Mouse (Mus musculus): ENCODE data around the gene Ssbp2. TPM values are rescaled to one million over a fixed set of nuclear protein-coding genes. Genes with fewer than 3 reads are reported as not detected.

Gene Ssbp2
- total and polyA plus RNA-seq, 3 experiments = 12.6 to 38.4 TPM; not detected in 1

DNA sequence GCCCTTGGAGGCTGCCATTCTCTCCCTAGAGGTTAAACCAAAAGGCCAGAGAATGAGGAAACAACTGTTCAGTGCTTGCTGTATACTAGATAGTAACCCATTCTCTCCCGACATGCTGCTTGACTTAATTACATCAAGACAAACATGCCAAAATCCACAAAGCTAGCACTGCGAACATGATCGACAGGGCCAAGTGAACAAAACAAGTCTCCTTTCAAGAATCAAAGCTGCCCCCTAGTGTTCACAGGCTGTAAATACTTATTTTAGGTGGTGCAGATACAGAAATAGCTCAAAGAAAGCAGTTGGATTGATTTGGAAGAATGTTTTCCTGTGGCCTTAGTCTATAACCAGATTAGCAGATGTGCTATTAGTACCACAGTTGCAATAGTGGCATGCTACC lies 236.9 kb downstream of the Ssbp2 start:
- Histone ChIP-seq H3K27me3 (ENCODE audit: control insufficient read depth in 1 of 2, insufficient read depth in 2 of 2, low read length in 2 of 2) (no peaks in the 10 kb centered on the region), H3K4me3 (ENCODE audit: control insufficient read depth in 1 of 2, insufficient read depth in 1 of 2, low read depth in 2 of 2, low read length in 2 of 2) (no peak overlapping the region), H3K36me3 (ENCODE audit: control insufficient read depth in 1 of 2, insufficient read depth in 2 of 2, low read length in 2 of 2) (peaks cover 0 to 8% of the 10 kb centered on the region in 2 experiments; a peak in 2 of 4 replicates), H3K27ac (ENCODE audit: control insufficient read depth, low read depth, low read length) (no peak overlapping the region), H3K9ac (ENCODE audit: control insufficient read depth, low read depth, low read length, poor library complexity, severe bottlenecking) (no peak overlapping the region), H3K9me3 (replicated peaks; ENCODE audit: insufficient read depth, low read length) (no peaks in the 10 kb centered on the region), H3K4me1 (ENCODE audit: control insufficient read depth in 1 of 2, insufficient read depth in 2 of 2, low read length in 2 of 2) (peaks cover 3 to 8% of the 10 kb centered on the region in 2 experiments; a peak in 2 of 4 replicates), H3K79me2 (ENCODE audit: control insufficient read depth, insufficient read depth, low read length, poor library complexity) (no peaks in the 10 kb centered on the region)
- DNase-seq (ENCODE audit: low read depth, low spot score) = peak; percentile 73
- TF ChIP-seq SMC3 (IDR thresholded peaks at IDR 0.05; ENCODE audit: low read depth, low read length) (peak; percentile 83), ZKSCAN1 (IDR thresholded peaks at IDR 0.05; ENCODE audit: low read depth, low read length) (no peak), CTCF (IDR thresholded peaks at IDR 0.05 in 2 of 3, conservative IDR thresholded peaks at IDR 0.05 in 1 of 3; ENCODE audit: control insufficient read depth in 1 of 3, insufficient read depth in 1 of 3, low read depth in 2 of 3, low read length in 3 of 3, poor library complexity in 1 of 3, severe bottlenecking in 1 of 3) (peak; percentile 32 to 77 (median 60)), RCOR1 (IDR thresholded peaks at IDR 0.05; ENCODE audit: low read depth, low read length) (no peak), SIN3A (IDR thresholded peaks at IDR 0.05; ENCODE audit: low read length) (0 out of 2 replicates have a peak, but pooled peaks have one; percentile 21), RAD21 (IDR thresholded peaks at IDR 0.05; ENCODE audit: low read depth, low read length) (peak; percentile 86), MAFK (IDR thresholded peaks at IDR 0.05; ENCODE audit: borderline replicate concordance, low read depth, low read length) (no peak), USF1 (IDR thresholded peaks at IDR 0.05; ENCODE audit: low read depth, low read length) (no peak), ZC3H11A (IDR thresholded peaks at IDR 0.05; ENCODE audit: low read depth, low read length) (peak; percentile 79), NRF1 (IDR thresholded peaks at IDR 0.05; ENCODE audit: insufficient read depth, low read depth, low read length, poor library complexity, severe bottlenecking) (no peak)

DNA sequence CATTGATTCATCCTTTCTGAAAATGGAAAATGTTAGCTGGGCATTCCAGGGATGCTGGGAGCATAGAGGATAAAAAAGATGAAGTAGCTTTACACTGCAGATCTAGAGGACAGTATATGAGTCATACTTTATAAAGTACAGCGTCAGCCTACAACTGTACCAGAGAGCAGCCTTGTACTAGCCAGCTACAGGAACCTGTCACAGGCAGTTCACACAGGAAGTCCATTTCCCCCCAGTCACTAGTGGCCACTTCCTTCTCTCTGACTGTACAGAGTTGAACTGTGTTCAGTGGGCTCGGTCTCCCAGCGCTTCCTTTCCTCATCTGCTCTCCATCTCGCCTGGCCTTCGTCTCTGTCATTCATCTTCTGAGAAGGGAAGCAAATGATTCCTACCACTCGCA lies 242.3 kb downstream of the Ssbp2 start:
- Histone ChIP-seq H3K4me3 (ENCODE audit: control insufficient read depth in 1 of 2, insufficient read depth in 1 of 2, low read depth in 2 of 2, low read length in 2 of 2) (no peak overlapping the region), H3K79me2 (ENCODE audit: control insufficient read depth, insufficient read depth, low read length, poor library complexity) (no peaks in the 10 kb centered on the region), H3K27me3 (ENCODE audit: control insufficient read depth in 1 of 2, insufficient read depth in 2 of 2, low read length in 2 of 2) (no peaks in the 10 kb centered on the region), H3K9me3 (replicated peaks; ENCODE audit: insufficient read depth, low read length) (no peaks in the 10 kb centered on the region), H3K4me1 (ENCODE audit: control insufficient read depth in 1 of 2, insufficient read depth in 2 of 2, low read length in 2 of 2) (peaks cover 3 to 9% of the 10 kb centered on the region in 2 experiments; a peak in 1 of 4 replicates), H3K27ac (ENCODE audit: control insufficient read depth, low read depth, low read length) (no peak overlapping the region), H3K9ac (ENCODE audit: control insufficient read depth, low read depth, low read length, poor library complexity, severe bottlenecking) (no peak overlapping the region), H3K36me3 (ENCODE audit: control insufficient read depth in 1 of 2, insufficient read depth in 2 of 2, low read length in 2 of 2) (peaks cover 0 to 8% of the 10 kb centered on the region in 2 experiments; a peak in 2 of 4 replicates)
- TF ChIP-seq MAZ (IDR thresholded peaks at IDR 0.05; ENCODE audit: low read depth, low read length) = no peak
- no peak for TF ChIP-seq MEF2A (IDR thresholded peaks at IDR 0.05; ENCODE audit: extremely low read depth, insufficient replicate concordance, low read depth, low read length, poor library complexity, severe bottlenecking)
- TF ChIP-seq CHD2 (IDR thresholded peaks at IDR 0.05; ENCODE audit: low read length) = no peak
- no peak for TF ChIP-seq RAD21 (IDR thresholded peaks at IDR 0.05; ENCODE audit: low read depth, low read length)
- TF ChIP-seq TBP (IDR thresholded peaks at IDR 0.05; ENCODE audit: low read depth, low read length) = no peak
- TF ChIP-seq GATA1 (IDR thresholded peaks at IDR 0.05; ENCODE audit: low read depth, low read length) = no peak
- no peak for TF ChIP-seq POLR2AphosphoS2 (IDR thresholded peaks at IDR 0.05; ENCODE audit: low read length)
- TF ChIP-seq TCF12 (IDR thresholded peaks at IDR 0.05; ENCODE audit: low read depth, low read length) = no peak
- TF ChIP-seq MYB (IDR thresholded peaks at IDR 0.05; ENCODE audit: low read depth, low read length) = no peak
- TF ChIP-seq ZNF384 (IDR thresholded peaks at IDR 0.05; ENCODE audit: low read depth, low read length) = no peak
- peak; percentile 23 for DNase-seq (ENCODE audit: low read depth, low spot score)

Measured in MEL (cell line).